Mouse (Mus musculus) common myeloid progenitor, adult 5-6 weeks (primary cell): ENCODE measurements around the gene Tnnc1. TPM values are rescaled to one million over a fixed set of nuclear protein-coding genes. Genes with fewer than 3 reads are reported as not detected.

Source experiments
- ATAC-seq: replicated peaks from 2 replicates; pipeline ENCODE4 v1.8.0; 2016; ENCODE audit warnings: low read depth, mild to moderate bottlenecking, moderate TSS enrichment, inconsistent platforms; ENCODE audit not compliant: poor library complexity, severe bottlenecking
- total RNA-seq: library from RNA; stranded (forward); fragments of 200-1000, 187-1606 nt; gene quantifications from 2 replicates; pipeline ENCODE4 v1.2.3, GENCODE M21; 2017

Tnnc1 gene
- total RNA-seq, 1 experiment from 2014 or later = not detected

DNA sequence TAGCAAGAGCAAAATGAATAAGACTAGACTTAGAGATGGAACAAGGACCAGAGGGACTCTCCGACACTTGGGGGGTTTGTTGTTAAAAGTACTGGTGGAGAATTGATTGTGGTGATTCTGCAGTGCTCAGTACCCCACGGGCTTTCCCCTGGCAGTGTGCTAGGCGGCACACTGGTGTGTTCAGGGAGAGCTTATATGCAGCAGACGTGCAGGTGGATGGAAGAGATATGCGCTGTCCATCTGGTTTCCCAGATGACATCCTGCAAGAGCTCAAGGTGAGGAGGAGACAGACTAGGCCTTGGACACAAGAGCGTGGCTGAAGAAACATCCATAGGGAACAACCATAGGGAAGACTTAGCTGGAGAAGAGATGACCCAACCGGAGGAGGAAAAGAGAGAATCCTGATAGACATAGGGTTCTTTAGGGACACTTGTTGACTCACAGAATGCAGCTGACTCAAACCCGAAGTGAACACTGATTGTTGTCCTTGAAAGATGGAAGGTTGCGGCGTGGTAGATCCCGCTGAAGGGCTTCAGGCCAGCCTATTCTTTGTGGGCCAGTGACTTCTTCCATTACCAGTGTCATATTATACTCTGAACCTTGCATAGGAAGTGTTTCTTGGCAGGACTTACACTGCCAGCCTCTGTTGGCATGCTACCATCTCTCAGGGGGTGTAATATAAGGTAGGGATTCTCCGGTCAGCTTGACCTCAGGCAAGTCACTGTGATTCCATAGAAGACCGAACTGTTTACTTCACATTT lies 862 bp upstream of the Tnnc1 start:
- no peak for ATAC-seq

DNA sequence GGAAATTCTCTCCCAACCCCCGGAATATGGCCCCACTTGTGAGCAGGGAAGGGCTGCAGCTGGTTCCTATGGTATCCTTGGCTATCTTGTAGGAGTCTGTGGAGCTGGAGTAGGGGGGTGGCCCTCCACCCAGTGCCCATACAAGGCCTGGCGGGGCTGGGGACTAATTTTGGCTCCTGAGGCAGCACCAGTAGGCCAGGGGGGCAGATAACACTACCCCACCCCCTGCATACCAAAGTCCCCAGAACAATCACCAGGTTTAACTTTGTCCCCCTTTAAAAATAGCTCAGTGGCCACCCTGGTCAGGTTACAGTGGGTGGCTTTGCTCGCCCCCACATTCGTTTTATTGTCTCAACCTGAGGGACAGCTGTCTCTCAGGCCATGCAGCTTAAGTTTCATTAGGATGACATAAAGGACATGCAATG lies 1.0 kb downstream of the Tnnc1 start:
- no peak for ATAC-seq

DNA sequence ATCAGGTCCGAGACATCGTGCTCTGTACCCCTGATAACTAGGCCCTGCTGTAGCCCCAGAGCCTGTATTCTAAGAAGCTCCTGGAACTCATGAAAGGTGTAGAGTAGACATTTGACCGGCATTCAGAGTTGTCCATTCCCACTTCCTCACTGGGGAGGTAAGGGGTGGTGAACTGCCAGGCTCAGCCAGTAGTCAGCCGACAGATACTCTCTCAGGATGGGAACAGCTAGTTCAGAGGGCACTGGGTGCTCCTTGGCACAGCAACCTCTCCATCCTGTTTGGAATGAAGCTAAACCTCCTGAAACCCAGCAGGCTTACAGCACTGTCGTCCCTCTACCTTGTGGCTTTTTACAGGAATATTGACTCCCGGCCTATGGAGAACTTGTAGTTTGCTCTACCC lies 3.7 kb downstream of the Tnnc1 start:
- ATAC-seq = no peak

- ATAC-seq = no peak
These were observed 4.4 kb downstream of the Tnnc1 start for GRCm38 (mm10) chr14:31212499-31212898.

DNA sequence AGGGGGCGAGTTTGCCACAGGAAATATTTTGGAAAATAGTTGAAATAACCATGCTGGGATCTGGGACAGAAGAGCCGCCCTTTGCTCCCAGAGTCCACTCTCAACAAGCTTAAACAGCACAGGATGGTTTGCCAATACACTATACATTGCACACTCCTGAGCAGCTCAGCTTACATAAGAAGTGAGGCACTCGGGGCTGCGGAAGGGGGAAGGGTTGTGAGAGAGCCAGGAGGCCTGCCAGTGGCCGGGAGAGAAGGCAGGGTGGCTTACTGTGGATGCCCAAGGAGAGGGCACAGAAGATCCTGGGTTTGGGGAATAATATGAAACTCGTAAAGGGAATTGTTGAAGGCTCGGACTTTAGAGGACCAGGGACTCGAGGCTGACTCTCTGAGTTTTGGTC lies 5.8 kb downstream of the Tnnc1 start:
- no peak for ATAC-seq

GRCm38 (mm10) chr14:31214684-31215083 lies 6.6 kb downstream of the Tnnc1 start:
- ATAC-seq = peak; percentile 26; the same call in 1 of the 2 replicates

- ATAC-seq = peak; percentile 75
These were observed 7.3 kb downstream of the Tnnc1 start for GRCm38 (mm10) chr14:31215157-31216002.

GRCm38 (mm10) chr14:31216846-31217245 lies 8.7 kb downstream of the Tnnc1 start, which contains the start of gene Nisch:
Gene Nisch (minus strand): TSS chr14:31216946.
- ATAC-seq = no peak

DNA sequence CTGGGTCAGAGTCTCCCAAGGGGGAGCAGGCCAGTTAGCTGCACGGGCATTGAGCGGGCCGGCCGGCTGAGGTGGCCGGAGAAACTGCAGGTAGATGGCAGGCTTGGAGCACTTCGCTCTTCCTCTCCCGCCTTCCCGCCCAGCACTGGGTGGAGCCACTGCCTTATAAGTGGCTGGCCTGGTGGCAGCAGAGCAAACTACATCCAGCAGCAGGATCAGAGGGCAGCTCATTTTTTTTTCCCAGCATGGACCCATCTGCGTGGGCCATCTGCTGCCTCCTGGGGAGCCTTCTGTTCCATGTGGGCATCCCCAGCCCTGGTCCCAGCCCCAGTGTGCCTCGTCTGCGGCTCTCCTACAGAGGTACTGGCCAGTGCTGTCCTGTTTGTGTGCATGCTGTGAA lies 9.6 kb downstream of the Tnnc1 start, which contains the start of gene Sema3g:
Gene Sema3g (plus strand): TSS at position 195 of the 400 bp plus-strand sequence.
- ATAC-seq = peak; percentile 85

DNA sequence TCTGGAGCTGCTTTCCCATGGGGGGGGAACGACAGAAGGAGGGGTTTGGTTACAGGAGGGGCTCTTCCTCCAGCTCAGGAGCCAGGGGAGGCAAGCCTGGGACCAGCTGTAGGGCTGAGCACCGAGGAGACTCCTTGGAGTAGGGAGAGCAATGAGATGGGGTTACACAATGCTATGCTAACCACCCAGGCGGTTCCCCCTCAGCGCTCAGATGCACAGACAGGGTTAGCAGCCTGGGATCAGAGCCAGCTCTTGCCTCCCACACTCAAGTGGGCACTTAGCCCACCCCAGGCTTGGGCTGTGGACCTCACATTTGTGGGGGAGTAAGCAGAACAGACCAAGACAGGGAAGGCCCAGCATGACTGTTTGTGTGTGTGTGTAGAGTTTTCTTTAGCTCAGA lies 18.9 kb downstream of the Tnnc1 start:
- peak; percentile 70 for ATAC-seq

DNA sequence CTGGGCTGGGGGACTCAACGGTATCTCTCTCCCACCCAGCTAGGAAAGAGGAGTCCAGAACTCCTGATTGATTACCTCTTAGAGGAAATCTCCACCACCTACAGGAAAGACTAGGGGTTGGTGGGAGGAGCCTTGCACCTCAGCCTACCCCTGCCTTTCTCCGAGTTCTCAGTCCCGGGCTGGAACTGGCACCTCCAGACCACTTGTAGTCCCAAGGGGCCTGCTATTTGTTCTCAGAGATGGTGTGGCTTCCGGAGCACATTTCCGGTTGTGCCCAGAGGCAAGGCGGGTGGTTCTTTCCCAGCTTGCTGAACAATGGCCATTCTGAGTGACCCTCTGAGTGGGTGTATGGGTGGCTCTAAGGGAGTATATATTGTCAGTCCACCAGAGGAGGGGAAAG lies 20.1 kb downstream of the Tnnc1 start:
- ATAC-seq = peak; percentile 59

- no peak for ATAC-seq
These were observed 22.3 kb downstream of the Tnnc1 start for GRCm38 (mm10) chr14:31230442-31230841.

GRCm38 (mm10) chr14:31232404-31233069 lies 24.4 kb downstream of the Tnnc1 start:
- no peak for ATAC-seq

GRCm38 (mm10) chr14:31233070-31233995 lies 25.2 kb downstream of the Tnnc1 start:
- no peak for ATAC-seq

DNA sequence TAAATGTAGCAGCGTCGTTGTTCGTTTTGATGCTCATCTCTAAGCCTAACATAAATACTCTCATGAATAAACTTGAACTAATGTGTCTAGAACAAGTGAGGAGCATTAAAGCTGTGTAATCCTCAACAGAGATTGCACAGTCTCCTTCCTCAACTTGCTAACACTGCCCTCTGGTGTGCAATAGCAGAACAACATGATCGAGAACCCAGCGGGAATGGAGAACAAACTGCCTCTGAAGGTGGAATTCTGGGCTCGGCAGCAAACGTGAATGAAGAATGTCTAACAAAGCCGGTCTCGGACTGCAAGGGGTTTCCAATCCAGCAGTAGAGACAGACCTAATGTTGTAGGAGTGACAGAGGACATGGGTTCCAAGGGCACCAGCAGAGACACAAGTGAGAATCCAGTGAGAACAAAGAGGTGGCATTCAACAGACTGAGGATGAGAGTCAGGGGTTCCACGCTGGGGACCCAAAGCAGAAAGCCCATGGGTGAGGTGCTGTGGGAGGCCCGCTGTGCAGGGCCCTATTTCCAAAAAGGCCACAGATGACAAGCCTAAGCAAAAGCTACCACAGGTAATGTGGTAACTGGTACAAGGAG lies 26.0 kb downstream of the Tnnc1 start:
- peak; percentile 89 for ATAC-seq

GRCm38 (mm10) chr14:31237101-31237882 lies 29.2 kb downstream of the Tnnc1 start:
- ATAC-seq = no peak

DNA sequence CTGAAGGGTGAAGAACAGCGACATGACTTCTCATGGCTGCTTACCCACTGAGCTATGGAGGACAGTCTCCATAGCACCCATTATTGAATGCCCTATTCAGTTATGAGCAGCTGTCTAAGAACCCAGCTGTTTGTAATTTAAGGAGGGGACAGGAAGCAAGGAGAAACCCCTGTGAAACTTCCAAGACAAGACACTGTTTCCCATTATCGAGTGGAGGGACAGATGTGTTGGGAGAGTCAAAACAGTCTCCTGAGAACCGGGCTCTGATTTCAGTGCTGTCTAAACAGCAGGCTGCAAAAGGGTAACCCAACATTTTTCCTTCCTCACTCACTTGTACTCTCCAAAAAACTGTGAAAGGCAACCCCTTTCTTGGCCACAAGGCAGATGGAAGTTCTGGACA lies 32.4 kb downstream of the Tnnc1 start:
- no peak for ATAC-seq

DNA sequence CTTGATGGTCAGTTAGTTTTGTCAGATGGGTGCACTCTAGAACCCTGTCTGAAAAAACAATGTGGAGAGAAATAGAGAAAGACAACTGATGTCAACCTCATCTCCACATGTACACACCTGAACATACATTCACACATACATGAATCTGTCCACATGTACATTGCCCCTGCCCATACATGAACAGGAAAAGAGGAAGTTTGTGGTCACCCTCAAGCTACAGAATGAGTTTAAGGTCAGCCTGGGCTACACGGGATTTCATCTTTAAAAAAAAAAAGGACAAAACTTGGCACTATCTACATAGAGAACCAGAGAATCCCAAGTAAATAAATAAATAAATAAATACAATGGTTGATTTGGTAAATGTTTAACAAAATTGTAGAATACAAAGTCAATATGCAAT lies 36.7 kb downstream of the Tnnc1 start:
- 0 out of 2 replicates have a peak, but pooled peaks have one; percentile 47 for ATAC-seq
